Mouse (Mus musculus) midbrain, embryonic 16.5 days (tissue): ENCODE results near the gene Ears2. TPM values are rescaled to one million over a fixed set of nuclear protein-coding genes. Genes with fewer than 3 reads are reported as not detected.
A peak's percentile ranks its signal among the peaks of the same experiment; 100 is the strongest.

Experiments
- ATAC-seq: fragments of 200-750 bp; cut with Nextera tagmentation; 2 replicates; pipeline ENCODE4 v1.8.0; 2017; ENCODE audit warnings: moderate TSS enrichment
- H3K27ac ChIP-seq: fragments of 300-500 bp; sonication (generic); 2 replicates; pipeline ENCODE4 v1.5.1; 2014; ENCODE audit warnings: mild to moderate bottlenecking, low read length, mixed read lengths
- H3K27me3 ChIP-seq: fragments of 300-500 bp; sonication (generic); 2 replicates; pipeline ENCODE4 v1.6.1; 2014; ENCODE audit warnings: low read depth, low read length, mixed read lengths; ENCODE audit not compliant: control insufficient read depth, insufficient read depth
- H3K36me3 ChIP-seq: fragments of 300-500 bp; sonication (generic); 2 replicates; pipeline ENCODE4 v1.6.1; 2014; ENCODE audit warnings: mild to moderate bottlenecking, low read length, moderate library complexity, mixed read lengths; ENCODE audit not compliant: control insufficient read depth, insufficient read depth
- H3K4me1 ChIP-seq: fragments of 300-500 bp; sonication (generic); 2 replicates; pipeline ENCODE4 v1.6.1; 2014; ENCODE audit warnings: mild to moderate bottlenecking, low read length, mixed read lengths; ENCODE audit not compliant: control insufficient read depth, insufficient read depth
- H3K4me2 ChIP-seq: fragments of 300-500 bp; sonication (generic); 2 replicates; pipeline ENCODE4 v1.6.1; 2014; ENCODE audit warnings: mild to moderate bottlenecking, low read length, mixed read lengths
- H3K4me3 ChIP-seq: fragments of 300-500 bp; sonication (generic); 2 replicates; pipeline ENCODE4 v1.5.1; 2014; ENCODE audit warnings: low read depth, mild to moderate bottlenecking, low read length, moderate library complexity, mixed read lengths
- H3K9ac ChIP-seq: fragments of 300-500 bp; sonication (generic); 2 replicates; pipeline ENCODE4 v1.6.1; 2014; ENCODE audit warnings: low read depth, low read length, mixed read lengths
- H3K9me3 ChIP-seq: fragments of 300-500 bp; sonication (generic); replicated peaks from 2 replicates; pipeline ENCODE4 v1.6.1; 2014; ENCODE audit warnings: mild to moderate bottlenecking, low read length, mixed read lengths; ENCODE audit not compliant: control insufficient read depth, poor library complexity, severe bottlenecking
- WGBS: fragments of 180-500 bp; shearing (Covaris S2); extraction: QIAGEN DNeasy Blood & Tissue Kit; methylation state at CpG from one replicate; pipeline ENCODE4 v1.1.7; 2014; 5-methylcytosine and 5-hydroxymethylcytosine counted together
- polyA plus RNA-seq: library from polyadenylated mRNA; unstranded; fragments of >200 nt; fragmentation: Nextera tagmentation; extraction: Ambion mirVana; gene quantifications from 2 replicates; pipeline ENCODE4 v1.2.1, GENCODE M21; 2015

Gene Ears2
- polyA plus RNA-seq, 1 experiment from 2014 or later, result 8.9 TPM

DNA sequence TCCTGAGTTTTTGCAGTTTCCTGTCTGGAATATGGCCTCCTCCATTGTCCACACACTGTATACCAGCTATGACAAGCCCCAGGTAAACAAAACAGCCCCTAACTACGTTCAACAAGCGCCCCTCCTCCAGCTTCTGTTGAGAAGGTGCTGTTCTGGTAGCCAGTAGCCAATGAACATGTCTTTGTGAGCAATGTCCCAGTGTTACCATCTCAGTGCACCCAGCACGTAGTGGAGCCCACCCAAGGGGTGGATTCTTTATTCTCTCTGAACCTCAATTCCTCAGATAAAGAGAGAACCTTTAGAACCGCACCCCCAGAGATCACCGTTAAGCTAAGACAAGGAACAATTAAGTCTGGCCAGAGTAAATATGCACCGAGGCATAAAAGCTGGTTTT is 46.8 kb downstream of the Ears2 start:
- peak; percentile 66 for ATAC-seq

DNA sequence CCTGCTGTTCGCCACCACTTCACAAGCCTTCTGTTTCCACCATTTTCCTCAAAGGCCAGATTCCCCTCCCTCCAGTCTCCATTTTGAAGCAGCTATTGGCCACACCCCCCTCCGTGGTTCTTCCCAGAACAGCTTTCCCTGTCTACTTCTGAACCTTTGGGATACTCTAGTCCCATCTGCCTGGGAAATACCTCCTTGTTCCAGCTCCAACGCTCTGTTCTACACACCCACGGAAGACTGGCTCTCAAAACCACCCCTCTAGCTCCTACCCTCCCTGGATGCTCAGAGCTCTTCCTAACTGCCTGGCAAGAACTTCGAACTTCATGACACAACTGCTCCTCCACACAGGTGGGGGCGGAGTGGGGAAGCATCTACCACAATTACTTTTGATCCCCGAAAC is 48.1 kb downstream of the Ears2 start:
- peaks cover 32% of the 10 kb centered on the region for H3K4me1 ChIP-seq
- H3K36me3 ChIP-seq, result no peaks in the 10 kb centered on the region
- no peak for ATAC-seq
- 82% methylated on average over 7 of the region's 7 CpGs for WGBS
- no peaks in the 10 kb centered on the region for H3K27me3 ChIP-seq
- no peak overlapping the region for H3K27ac ChIP-seq
- H3K9ac ChIP-seq, result no peak overlapping the region
- H3K4me3 ChIP-seq, result peak overlapping the region; percentile 87
- H3K9me3 ChIP-seq, result no peaks in the 10 kb centered on the region
- peak overlapping the region; percentile 75 for H3K4me2 ChIP-seq

More for the DNA sequence above, 46.8 kb downstream of the Ears2 start:
- Histone ChIP-seq H3K27me3 (no peaks in the 10 kb centered on the region), H3K9me3 (no peaks in the 10 kb centered on the region), H3K27ac (peak overlapping the region; percentile 93), H3K9ac (peak overlapping the region; percentile 88), H3K4me3 (peak overlapping the region; percentile 87), H3K36me3 (no peaks in the 10 kb centered on the region), H3K4me2 (peak overlapping the region; percentile 75), H3K4me1 (peaks cover 29% of the 10 kb centered on the region)
- WGBS, result 0% methylated on average over 6 of the region's 6 CpGs

DNA sequence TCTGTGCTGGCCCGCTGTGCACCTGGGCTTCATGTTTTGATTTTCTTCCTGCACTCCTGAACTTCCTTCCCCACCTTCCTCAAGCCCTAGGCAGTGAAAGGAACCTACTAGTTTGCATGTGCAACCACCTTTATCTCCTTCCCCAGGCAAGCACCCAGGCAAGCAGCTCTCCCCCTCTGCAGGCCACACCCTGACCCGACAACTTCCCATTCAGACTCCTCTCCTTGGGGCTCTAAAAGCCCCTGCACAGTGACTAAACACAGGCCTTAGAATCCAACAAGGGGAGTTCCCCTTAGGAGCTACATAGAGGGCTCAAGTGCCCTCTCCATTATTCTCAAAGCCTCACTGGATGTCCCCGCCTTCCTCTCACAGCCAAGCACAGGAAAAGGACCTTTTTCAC is 48.8 kb downstream of the Ears2 start:
- Histone ChIP-seq H3K4me2 (peak overlapping the region; percentile 75), H3K4me3 (no peak overlapping the region), H3K4me1 (peaks cover 32% of the 10 kb centered on the region), H3K27ac (no peak overlapping the region), H3K9ac (no peak overlapping the region), H3K9me3 (no peaks in the 10 kb centered on the region), H3K27me3 (no peaks in the 10 kb centered on the region), H3K36me3 (no peaks in the 10 kb centered on the region)
- 62% methylated on average over 3 of the region's 3 CpGs for WGBS
- ATAC-seq, result no peak

DNA sequence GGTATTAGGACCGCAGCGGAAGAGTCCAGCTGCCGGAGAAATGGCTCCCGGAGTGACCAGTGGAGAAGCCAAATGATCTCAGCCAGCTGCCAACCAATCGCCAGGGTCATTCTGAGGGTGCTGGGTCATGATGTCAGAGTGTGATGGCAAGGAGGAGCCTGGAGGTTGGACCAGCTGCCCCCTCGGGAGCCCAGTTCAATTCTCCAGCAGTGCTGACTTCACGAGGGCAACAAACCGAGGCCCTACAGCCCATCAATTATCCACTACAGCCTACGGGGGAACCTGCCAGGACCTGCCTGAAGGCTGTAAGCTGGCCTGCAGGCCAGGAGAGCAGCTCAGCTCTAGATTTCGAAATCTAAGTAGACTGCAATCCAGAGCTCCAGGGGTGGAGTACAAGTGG is 51.3 kb downstream of the Ears2 start:
- peaks cover 32% of the 10 kb centered on the region for H3K4me1 ChIP-seq
- H3K4me3 ChIP-seq, result no peak overlapping the region
- H3K36me3 ChIP-seq, result peaks cover 1% of the 10 kb centered on the region; the same call in 1 of the 2 replicates
- ATAC-seq, result no peak
- H3K27me3 ChIP-seq, result no peaks in the 10 kb centered on the region
- H3K4me2 ChIP-seq, result peak overlapping the region; percentile 8; the same call in 1 of the 2 replicates
- no peak overlapping the region for H3K27ac ChIP-seq
- no peak overlapping the region for H3K9ac ChIP-seq
- H3K9me3 ChIP-seq, result no peaks in the 10 kb centered on the region
- 72% methylated on average over 10 of the region's 10 CpGs for WGBS

DNA sequence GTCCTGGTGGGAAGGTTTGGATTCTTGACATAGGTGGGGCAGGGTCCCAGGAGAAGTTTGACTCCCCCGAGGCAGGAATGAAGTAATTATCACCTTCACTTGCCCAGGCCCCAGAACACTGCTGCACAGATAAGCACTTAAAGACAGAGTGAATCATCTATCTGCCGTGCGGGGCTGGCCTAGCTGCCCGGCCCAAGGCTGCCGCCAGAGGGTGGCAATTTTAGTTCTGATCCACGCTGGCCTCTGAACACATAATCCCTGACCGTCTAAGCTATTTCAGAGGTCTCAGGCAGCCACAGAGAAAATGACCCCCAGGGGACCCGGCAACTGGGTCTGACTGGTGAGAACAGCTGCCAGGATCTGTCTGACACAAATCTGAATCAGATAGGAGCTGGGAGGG is 52.0 kb downstream of the Ears2 start:
- 45% methylated on average over 8 of the region's 8 CpGs for WGBS
- ATAC-seq, result no peak
- peaks cover 32% of the 10 kb centered on the region for H3K4me1 ChIP-seq

DNA sequence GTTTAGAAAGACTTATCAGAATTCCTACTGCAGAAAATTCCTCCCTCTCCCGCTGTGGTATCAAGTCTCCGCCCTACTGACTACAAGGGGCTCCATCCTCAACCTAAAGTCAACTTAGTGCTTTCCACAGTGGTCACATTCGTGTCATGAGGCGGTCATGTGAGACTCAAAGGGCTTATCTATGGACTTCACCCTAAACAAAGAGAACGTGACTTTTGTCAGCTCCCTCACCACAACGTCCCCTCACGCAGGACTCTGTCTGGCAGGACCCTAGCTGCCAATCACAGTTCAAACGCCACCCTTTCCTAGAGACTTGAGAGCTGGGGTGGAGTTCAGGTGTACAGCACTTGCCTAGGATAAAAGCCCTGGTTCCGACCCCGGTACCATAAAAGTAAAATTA is 54.1 kb downstream of the Ears2 start:
- Histone ChIP-seq H3K4me2 (no peak overlapping the region), H3K27ac (no peak overlapping the region), H3K4me3 (no peak overlapping the region), H3K9me3 (no peaks in the 10 kb centered on the region), H3K9ac (no peak overlapping the region), H3K4me1 (peaks cover 13% of the 10 kb centered on the region), H3K27me3 (no peaks in the 10 kb centered on the region), H3K36me3 (peaks cover 21% of the 10 kb centered on the region)
- ATAC-seq, result no peak
- WGBS, result 90% methylated on average over 10 of the region's 10 CpGs

More for the DNA sequence above, 52.0 kb downstream of the Ears2 start:
- Histone ChIP-seq H3K27ac (no peak overlapping the region), H3K4me2 (peak overlapping the region; percentile 8; the same call in 1 of the 2 replicates), H3K4me3 (no peak overlapping the region), H3K9me3 (no peaks in the 10 kb centered on the region), H3K9ac (no peak overlapping the region), H3K36me3 (peaks cover 7% of the 10 kb centered on the region; the same call in 1 of the 2 replicates), H3K27me3 (no peaks in the 10 kb centered on the region)

DNA sequence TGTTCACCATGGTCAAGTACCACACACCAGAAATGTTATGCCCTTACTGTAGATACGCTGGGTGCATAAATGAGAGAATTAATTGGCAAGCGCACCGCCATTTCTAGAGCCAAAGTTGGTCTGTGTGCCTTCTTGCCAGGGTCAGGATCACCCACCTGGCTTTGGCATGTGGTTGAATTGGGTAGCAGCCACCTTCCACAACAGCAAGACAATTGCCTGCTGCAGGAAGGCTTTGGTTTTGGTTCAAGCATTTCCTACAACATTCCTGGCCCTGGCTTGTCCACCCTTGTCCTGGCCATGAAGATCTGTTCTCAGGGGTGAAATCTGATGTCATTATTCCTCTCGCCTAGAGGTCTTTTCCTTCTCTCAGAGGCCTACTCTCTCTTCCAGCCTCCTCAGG is 54.7 kb downstream of the Ears2 start:
- 98% methylated on average over 4 of the region's 4 CpGs for WGBS
- Histone ChIP-seq H3K36me3 (peaks cover 25% of the 10 kb centered on the region), H3K9ac (no peak overlapping the region), H3K4me1 (peaks cover 8% of the 10 kb centered on the region), H3K4me2 (no peak overlapping the region), H3K9me3 (no peaks in the 10 kb centered on the region), H3K4me3 (no peak overlapping the region), H3K27ac (no peak overlapping the region), H3K27me3 (no peaks in the 10 kb centered on the region)
- no peak for ATAC-seq

DNA sequence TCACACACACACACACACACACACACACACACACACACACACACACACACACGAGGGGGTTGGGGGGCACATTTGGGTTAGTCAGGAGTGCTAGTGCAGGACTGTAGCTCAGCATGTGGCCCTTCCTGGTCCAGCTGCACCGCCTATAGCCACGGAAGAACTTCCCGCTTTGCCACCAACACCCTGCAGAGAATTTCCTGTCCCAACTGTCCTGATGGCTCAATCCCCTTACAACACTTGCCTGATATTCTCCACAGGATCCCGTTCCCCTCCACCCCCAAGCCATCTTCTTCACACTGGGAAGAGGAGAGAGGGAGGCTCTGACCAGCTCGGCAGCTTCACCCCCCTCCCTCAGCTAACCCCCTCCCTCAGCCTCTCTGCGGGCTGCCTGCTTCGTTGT is 66.7 kb downstream of the Ears2 start:
- H3K27ac ChIP-seq, result no peak overlapping the region
- H3K27me3 ChIP-seq, result no peaks in the 10 kb centered on the region
- WGBS, result 69% methylated on average over 8 of the region's 8 CpGs
- H3K4me3 ChIP-seq, result no peak overlapping the region
- no peak for ATAC-seq
- H3K36me3 ChIP-seq, result peaks cover 56% of the 10 kb centered on the region
- no peak overlapping the region for H3K9ac ChIP-seq
- no peaks in the 10 kb centered on the region for H3K4me1 ChIP-seq
- no peaks in the 10 kb centered on the region for H3K9me3 ChIP-seq
- H3K4me2 ChIP-seq, result no peak overlapping the region

DNA sequence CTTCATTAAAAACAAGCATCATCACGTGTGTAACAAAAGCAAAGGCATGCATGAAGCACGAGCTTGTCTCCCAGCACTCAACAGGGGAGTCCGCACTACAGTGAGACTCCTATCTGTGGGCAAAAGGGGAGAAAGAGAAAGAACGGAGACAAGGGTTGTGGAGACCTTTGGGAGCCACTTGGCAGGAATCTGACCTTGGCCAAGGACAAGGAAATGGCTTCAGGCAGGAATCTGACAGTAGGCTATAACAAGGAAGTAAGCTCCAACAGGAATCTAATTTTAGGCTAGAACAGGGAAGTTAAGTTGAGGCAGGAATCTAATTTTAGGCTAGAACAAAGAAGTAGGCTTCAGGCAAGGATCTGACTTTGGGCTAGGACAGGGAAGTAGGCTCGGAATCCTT is 71.1 kb downstream of the Ears2 start:
- H3K9me3 ChIP-seq, result no peaks in the 10 kb centered on the region
- no peak overlapping the region for H3K27ac ChIP-seq
- H3K4me2 ChIP-seq, result no peak overlapping the region
- WGBS, result 89% methylated on average over 5 of the region's 5 CpGs
- H3K4me1 ChIP-seq, result no peaks in the 10 kb centered on the region
- no peak for ATAC-seq
- no peaks in the 10 kb centered on the region for H3K27me3 ChIP-seq
- no peak overlapping the region for H3K9ac ChIP-seq
- no peak overlapping the region for H3K4me3 ChIP-seq
- peaks cover 59% of the 10 kb centered on the region for H3K36me3 ChIP-seq
